Mouse (Mus musculus) bone marrow macrophage, adult 2 months (primary cell): ENCODE measurements around the gene Aagab.

Experiments
- CTCF ChIP-seq: IDR thresholded peaks from 2 replicates; pipeline ENCODE4 v1.5.1; 2012; ENCODE audit warnings: low read depth, mild to moderate bottlenecking, low read length, moderate library complexity
- POLR2A ChIP-seq: IDR thresholded peaks from 2 replicates; pipeline ENCODE4 v1.6.1; 2012; ENCODE audit warnings: mild to moderate bottlenecking, low read depth, low read length, borderline replicate concordance

DNA sequence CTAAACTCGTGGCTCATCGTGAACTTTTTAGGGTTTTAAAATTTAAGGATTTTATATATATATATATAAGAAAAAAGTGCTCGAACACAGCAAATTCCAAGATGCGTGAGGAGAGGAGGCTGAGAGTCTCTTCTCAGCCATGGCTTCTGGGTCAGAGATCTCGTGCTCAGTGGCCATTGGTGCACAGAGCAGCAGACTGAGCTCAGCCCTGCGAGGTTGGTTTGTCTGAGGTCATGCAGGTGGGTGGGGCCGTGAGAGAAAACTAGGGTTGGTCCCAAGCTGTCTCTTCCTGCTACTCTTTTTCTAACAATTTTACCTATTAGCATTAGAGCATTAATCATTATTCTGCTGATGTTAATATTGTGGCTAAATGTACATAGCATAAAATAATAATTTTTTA is 30.9 kb downstream of the Aagab start:
- TF ChIP-seq CTCF: no peak
- TF ChIP-seq POLR2A: no peak
